Mouse (Mus musculus): Measurements from ENCODE around the gene Lpar1.
A peak's percentile ranks its signal among the peaks of the same experiment; 100 is the strongest.

The Lpar1 gene

GRCm38 (mm10) chr4:58553631-58554358 is at the start of gene Lpar1:
Gene Lpar1, minus strand, starts transcription at chr4:58553898.
- DNase-seq, result no peak

DNA sequence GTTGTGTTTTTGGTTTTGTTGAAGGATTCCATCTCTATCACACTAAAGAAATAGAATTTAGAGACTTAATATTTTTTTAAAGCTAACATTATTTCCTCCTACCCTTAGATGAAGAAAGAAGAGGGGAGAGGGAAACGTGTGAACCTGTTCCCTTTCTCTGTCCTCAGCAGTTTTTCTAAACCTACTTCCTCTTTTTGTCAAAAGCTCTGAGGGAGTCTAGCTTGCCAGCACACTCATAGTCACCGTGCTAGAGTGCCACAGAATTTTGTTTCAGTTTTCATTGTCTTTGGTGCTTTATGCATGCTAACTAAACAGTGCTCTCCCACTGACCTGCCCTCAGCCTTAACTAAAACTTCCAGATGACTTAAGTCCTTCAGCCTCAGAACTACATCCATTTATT is 32.2 kb upstream of the Lpar1 start:
- DNase-seq, result no peak

DNA sequence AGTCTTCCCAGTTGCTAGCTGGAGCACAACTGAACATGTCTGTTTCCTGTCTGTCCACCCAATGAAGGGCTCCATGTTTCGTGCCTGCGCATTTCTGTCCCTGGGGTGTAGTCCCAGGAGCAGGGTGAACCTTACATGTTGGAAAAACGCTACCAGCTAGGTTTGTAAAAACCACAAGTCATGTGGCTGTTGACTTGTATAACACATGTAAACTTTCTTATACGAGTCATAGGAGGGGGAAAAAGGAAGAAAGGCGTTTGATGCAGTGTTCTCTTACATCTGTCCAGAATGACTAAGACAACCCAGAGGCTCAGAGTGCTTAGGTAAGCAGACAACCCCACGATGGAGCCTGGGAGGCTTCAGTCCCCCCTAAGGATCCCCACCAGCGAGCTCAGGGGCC is 27.5 kb upstream of the Lpar1 start:
- DNase-seq, result no peak

DNA sequence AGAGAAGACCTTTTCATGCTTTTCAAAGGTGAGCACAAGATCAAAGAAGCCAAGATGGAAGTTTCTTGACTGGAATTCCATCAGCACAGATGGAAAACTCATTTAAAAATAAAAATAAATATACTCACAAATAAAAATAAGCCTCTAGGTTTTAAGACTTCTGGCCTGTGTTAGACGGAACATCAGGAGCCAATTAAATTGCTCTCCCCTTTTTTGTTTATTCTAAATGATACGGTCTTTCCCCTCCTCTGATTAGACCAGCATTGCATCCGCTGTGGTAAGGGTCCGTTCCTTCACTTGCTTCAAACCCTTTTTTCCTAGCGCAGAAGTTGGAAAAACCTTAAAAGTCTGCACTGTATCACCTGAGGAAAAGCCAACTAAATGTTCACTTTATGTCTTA is 26.8 kb upstream of the Lpar1 start:
- DNase-seq, result no peak

GRCm38 (mm10) chr4:58580098-58580497 is 26.4 kb upstream of the Lpar1 start:
- DNase-seq, result no peak

GRCm38 (mm10) chr4:58578488-58578887 is 24.8 kb upstream of the Lpar1 start:
- DNase-seq, result no peak

DNA sequence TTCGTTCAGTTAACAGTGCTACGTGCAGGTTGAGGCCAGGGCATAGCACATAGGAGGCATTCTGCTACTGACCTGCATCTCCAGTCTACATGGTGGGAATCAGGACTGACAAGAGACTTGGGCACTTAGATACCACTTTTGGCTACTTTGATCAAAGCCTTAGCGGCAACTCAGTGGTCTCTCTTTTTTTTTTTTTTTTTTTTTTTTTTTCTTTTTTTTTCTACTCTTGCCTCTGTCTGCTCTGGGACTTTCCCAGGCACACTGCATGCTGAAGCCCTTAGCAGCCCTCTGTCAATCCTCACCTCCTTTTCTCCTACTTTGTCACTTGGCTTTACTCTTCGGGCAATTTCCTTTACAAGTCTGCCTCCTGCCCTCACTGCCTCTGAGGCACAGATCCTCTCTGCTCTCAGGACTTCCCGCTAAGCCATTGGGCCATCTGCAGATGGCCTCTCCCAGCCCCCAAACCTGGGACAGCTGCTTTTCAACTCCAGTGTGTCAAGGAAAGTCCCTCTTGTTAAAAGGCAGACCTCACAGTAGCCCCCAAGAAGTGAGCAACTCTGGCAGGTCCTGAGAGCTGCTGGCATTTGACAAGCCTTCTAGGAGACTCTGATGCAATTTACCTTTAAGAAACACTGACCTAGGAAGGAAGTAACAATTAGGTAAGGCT is 23.8 kb upstream of the Lpar1 start:
- DNase-seq, result no peak

DNA sequence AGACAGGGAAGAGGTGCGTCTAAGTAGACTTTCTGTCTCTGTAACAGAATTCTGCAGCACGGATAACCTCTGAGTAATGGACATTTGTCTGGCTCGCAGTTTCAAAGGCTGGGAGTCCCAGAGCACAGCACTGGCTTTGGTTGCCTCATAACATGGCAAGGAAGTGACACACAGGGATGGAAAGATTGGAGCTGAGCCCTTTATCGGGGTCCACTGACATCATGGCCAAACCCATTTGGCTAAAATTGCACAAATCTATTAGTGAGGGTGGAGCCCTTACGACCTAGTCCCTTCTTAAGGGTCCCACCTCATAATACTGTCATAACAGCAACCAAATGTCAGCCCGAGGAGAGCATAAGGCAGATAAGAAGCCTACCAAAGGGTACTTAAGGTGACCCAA is 22.1 kb upstream of the Lpar1 start:
- no peak for DNase-seq

DNA sequence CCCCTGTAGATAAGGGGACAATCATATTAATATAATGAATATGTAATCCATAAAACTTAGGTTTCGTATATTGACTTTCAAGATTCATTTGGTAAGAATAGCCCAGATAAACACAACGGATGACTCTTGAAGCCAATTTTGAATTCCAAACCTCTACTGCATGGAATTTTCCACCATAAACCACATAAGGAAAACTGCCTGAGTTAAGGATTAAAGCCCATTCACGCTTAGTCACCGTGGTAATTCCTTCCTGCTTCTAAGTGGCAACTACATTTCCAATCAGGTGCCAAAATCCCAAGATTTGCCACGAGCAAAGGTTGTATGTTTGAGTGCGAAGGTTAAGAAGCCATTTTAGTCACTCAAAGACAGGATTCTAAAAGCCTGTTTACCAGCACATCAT is 20.3 kb upstream of the Lpar1 start:
- DNase-seq, result no peak

DNA sequence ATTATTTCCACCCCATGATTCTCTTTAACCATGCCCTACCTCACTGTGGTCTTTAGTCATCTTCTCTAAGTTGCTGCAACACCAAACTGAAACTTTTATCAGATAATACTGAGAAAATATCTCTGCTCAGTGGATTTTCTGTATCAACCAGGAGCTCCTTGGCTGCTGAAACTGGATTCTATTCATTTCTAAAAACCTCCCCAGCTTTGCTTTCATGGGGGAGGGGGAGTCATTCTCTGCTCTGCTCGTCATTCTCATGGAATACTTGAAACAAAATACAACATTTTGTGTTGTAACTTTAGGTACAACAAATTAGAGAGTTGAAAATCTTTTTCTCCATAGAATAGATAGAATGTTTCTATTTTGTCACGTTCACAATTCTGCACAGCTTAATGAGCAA is 18.7 kb upstream of the Lpar1 start:
- DNase-seq, result no peak

DNA sequence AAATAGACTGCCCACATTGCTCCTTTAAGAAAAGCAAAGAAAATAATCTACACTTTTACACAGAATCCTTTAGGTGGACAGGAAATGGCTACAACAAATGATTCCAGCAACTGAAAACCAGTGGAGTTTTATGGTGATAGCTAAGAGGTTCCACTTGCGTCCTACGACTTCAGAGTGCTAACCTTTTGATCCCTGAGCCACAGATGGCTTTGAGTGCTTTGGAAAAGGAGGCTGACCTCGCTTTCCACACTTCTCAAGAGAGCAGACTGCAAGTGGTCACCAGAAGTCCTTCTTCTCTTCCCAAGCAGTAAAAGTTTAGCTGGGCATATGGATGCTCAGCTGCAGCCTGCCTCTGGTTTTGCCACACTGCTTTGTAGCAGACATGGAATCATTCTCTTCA is 18.0 kb upstream of the Lpar1 start:
- no peak for DNase-seq

GRCm38 (mm10) chr4:58571232-58571631 is 17.5 kb upstream of the Lpar1 start:
- DNase-seq, result no peak

DNA sequence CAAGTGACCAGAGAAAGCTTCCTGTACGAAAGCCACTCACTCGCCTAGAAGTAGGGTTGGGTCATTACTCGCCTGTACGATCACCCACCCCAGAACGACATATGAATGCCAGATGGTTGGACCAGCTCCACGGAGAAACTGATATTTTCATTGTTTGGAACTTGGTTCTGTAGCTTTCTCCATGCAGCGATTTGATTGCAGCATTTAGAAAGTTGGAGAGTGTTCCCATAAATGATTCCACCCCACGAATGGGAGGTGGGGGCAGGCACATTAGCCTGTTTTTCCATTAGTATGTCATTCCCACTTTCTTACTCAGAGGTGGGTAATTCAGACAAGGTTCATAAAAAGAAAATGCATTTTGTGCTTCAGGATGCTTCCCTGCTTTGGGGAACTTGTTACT is 14.8 kb upstream of the Lpar1 start:
- no peak for DNase-seq

DNA sequence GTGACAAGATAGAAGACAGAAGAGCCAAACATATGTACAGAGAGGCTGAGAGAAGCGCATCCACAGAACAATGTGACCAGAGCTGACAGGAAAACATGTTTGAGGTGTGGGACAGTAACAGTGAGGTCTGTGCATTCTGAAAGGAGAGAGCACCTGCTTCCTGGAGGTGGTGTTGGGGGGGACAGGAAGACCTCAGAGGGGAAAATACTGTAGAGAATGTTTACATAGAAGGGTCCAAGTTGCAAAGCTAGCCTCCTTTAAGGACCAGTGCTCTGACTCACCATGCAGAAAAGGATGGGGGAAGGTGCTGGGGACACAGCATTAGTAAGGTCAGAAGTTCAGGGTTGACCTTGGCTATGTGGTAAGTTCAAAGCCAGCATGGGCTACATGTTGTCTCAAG is 9.1 kb upstream of the Lpar1 start:
- DNase-seq, result no peak

GRCm38 (mm10) chr4:58557001-58557400 is 3.3 kb upstream of the Lpar1 start:
- DNase-seq, result no peak

DNA sequence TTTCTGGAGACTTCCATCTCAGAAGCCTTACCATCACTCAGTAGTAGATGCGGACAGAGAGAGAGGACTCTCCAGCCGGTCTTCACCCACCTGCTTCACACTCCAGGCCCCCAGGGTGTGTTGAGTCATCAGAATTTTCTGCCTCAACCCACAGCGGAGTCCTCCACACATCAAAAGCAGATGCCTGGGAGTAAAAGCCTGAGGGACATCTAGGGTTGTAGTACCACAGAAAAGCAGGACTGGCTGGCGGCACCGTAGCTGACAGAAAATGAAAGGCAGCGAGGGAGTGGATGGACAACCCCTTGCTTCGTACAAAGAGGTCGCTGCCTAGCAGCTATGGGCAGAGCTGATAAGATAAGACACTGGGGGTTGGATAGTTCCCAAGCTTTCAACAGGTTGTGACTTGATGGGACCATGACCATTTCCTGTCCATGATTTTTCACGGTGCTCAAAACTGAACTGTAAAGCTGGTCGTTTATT is 701 bp upstream of the Lpar1 start:
- DNase-seq, result no peak

DNA sequence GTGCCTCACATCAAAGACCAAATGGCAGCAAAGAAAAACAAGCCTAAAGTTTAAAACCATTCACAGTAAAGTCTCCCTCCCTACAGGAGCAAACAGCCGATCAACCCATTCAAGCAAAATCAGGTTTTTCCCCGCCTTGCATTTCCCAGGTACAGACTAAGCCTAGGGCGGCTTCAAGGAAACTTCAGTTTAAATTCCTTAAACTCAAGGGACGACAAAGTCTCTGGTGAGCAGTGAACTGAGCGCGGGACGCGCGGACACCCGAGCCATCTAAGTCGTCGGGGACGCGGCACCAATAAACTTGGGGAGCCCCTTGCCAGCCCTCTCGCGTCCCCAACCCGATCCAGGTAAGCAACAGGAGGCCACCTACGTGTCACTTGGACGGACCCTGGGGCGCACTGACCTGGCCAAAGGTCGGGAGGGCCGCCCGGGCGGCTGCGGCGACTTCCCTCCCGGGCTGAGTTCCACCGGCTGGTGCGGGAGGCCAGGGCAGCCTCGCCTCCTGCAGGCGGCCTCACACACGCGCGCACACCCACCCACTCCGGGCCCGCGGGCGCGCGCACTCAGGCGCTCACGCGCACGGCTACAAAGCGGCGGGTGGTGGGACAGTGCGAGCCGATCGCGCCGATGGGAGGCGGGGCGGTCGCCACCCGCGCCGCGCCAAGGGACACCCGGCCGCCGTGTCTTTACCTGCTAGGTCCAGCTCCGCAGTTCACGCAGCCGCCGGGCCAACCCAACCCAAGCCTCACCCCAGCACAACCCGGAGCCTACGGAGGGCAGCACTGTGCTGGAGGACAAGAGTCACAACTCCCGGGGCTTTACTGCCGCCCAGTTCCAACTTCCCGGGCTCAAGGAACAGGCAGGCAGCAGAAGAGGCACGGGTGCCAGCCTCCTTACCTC is 717 bp downstream of the Lpar1 start:
- DNase-seq, result peak; percentile 12

GRCm38 (mm10) chr4:58552229-58552628 is 1.5 kb downstream of the Lpar1 start:
- DNase-seq, result no peak

DNA sequence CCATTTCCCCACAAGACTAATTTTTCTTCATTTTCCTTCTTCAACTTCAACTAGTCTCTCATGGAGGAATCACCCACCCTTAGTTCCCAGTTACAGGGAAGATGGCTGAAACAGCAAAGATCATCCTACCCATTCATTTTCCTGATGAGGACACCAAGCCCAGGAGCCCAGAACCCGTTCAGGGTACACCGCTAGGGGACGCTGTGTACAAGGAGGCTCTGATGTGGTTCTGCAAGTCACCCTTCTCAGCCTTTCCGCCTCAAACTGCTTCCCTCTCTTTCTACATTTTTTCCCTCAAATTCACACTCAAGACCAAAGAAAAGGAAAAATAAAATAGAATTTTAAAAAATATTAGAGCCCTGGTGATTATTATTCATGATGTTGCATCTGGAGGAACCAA is 1.9 kb downstream of the Lpar1 start:
- DNase-seq, result peak; percentile 10

GRCm38 (mm10) chr4:58547725-58548124 is 6.0 kb downstream of the Lpar1 start:
- no peak for DNase-seq

- DNase-seq, result no peak
Measured at GRCm38 (mm10) chr4:58547273-58547565, 6.5 kb downstream of the Lpar1 start.

- DNase-seq, result no peak
Measured at GRCm38 (mm10) chr4:58546441-58547272, 7.0 kb downstream of the Lpar1 start.

GRCm38 (mm10) chr4:58545888-58546432 is 7.7 kb downstream of the Lpar1 start:
- no peak for DNase-seq
